Mouse (Mus musculus): ENCODE data around the gene Klf1.

DNA sequence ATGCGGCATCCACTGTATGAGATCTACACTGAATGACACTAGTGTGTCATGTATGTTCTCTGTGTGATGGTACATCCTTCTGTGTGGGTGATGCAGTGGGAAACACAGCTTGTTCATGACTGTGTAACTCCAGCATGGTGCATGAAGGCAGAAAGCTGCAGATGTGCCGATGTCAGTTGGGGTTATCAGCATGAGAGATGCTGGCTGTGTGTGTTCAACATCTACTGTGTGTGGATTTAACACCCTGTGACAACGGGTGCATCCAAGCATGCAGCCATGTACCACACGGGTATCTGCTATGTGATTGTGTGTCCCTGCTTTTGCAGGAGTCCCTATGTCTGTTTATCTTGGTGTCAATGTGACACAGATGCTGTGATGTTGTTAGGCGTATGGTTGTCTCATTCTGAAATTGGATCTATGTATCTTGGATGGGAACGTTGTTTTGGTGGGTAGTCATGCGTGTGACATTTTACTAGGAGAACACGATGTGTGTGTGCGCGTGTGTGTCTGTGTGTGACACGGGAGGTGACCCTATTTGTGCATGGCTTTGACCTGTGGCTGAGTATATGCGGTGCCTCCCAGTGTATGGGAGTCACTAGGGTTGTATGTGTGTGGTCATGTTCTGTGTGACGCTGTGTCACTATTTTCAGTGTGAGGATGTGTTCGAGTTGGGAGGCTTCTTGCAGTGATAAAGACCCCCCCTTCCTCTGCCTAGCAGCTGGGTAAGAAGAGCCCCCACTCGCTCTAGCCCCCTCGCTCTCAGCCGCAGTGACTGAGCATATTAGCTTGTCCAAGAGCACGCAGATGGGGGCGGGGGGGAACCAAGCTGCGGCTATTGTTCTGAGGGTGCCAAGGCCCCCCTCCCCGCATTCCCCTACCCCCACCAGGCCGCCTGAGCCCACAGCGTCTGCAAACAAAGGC is 34.6 kb downstream of the Klf1 start:
- TF ChIP-seq CTCF (IDR thresholded peaks at IDR 0.05; ENCODE audit: borderline replicate concordance, insufficient read depth, low read length) (no peak), POLR2A (IDR thresholded peaks at IDR 0.05; ENCODE audit: low read depth, low read length) (no peak)

Data from embryonic fibroblast, embryonic 13.5 days (primary cell).